ENCODE assay signal across 17 mouse cellular contexts in genomic region chr15:88060935-88061334, GRCm38 (mm10).
"Had no signal": no experiment of that assay in that cellular context is flagged by ENCODE, and none has a peak within 500 bp of the region (broad histone marks: within the 10 kb centered on the region; RNA-seq: fewer than 3 reads in every experiment).

No protein-coding gene starts in this region.

- H3K36me3 ChIP-seq: liver, embryonic 13.5 days; stomach, embryonic 15.5 days had no signal

- H3K4me3 ChIP-seq: layer of hippocampus, adult 2 months; left cerebral cortex, adult 2 months; liver, embryonic 13.5 days; stomach, embryonic 15.5 days had no signal

- H3K4me1 ChIP-seq: liver, embryonic 13.5 days; stomach, embryonic 15.5 days had no signal

- H3K27me3 ChIP-seq: liver, embryonic 13.5 days; stomach, embryonic 15.5 days had no signal

- H3K27ac ChIP-seq: kidney, postnatal 0 days; layer of hippocampus, adult 2 months; left cerebral cortex, adult 2 months; liver, embryonic 13.5 days; stomach, embryonic 15.5 days had no signal

- DNase-seq: kidney, adult 18-20 months; kidney, postnatal 25 days; layer of hippocampus, adult 9-11 months; layer of hippocampus, postnatal 36 days; liver, embryonic 13.5 days; lung, adult 2 months; lung, postnatal 14 days; lung, postnatal 4 days; midbrain, embryonic 14.5 days; right cerebral cortex, postnatal 14 days; spleen, adult 18-20 months; thymus, adult 2 months; thymus, postnatal 14 days had no signal
